Mouse (Mus musculus) left cerebral cortex, adult 9 months (tissue): ENCODE results near the gene Bach2.
A peak's percentile ranks its signal among the peaks of the same experiment; 100 is the strongest.

Experiments
- DNase-seq, 2 experiments: peaks; one replicate each; pipeline ENCODE4 v3.0.0; 2022; ENCODE audit warnings: low spot score in 2 of 2

Bach2 gene

GRCm38 (mm10) chr4:32562319-32563115 lies 323.9 kb downstream of the Bach2 start:
- DNase-seq, result no peak

- no peak for DNase-seq
These were observed 325.8 kb downstream of the Bach2 start for GRCm38 (mm10) chr4:32564416-32564815.

- no peak for DNase-seq
These were observed 326.3 kb downstream of the Bach2 start for GRCm38 (mm10) chr4:32564918-32565317.

GRCm38 (mm10) chr4:32569054-32569453 lies 330.4 kb downstream of the Bach2 start:
- no peak for DNase-seq

- DNase-seq, result peak in 1 of 2 experiments; percentile 57
These were observed 331.7 kb downstream of the Bach2 start for GRCm38 (mm10) chr4:32569995-32570938.

GRCm38 (mm10) chr4:32570939-32571317 lies 332.3 kb downstream of the Bach2 start:
- DNase-seq, result no peak

GRCm38 (mm10) chr4:32571441-32571840 lies 332.8 kb downstream of the Bach2 start:
- no peak for DNase-seq

- DNase-seq, result peak in 1 of 2 experiments; percentile 39
These were observed 333.5 kb downstream of the Bach2 start for GRCm38 (mm10) chr4:32572118-32572517.

- DNase-seq, result no peak
These were observed 335.0 kb downstream of the Bach2 start for GRCm38 (mm10) chr4:32573586-32573985.

GRCm38 (mm10) chr4:32574604-32575003 lies 336.0 kb downstream of the Bach2 start:
- no peak for DNase-seq

- no peak for DNase-seq
These were observed 336.6 kb downstream of the Bach2 start for GRCm38 (mm10) chr4:32575165-32575564.

GRCm38 (mm10) chr4:32579850-32580249 lies 341.2 kb downstream of the Bach2 start:
- DNase-seq, result no peak

- DNase-seq, result no peak
These were observed 345.6 kb downstream of the Bach2 start for GRCm38 (mm10) chr4:32584181-32584580.

GRCm38 (mm10) chr4:32586596-32586995 lies 348.0 kb downstream of the Bach2 start:
- no peak for DNase-seq

GRCm38 (mm10) chr4:32587543-32587942 lies 348.9 kb downstream of the Bach2 start:
- DNase-seq, result no peak

- DNase-seq, result no peak
These were observed 349.6 kb downstream of the Bach2 start for GRCm38 (mm10) chr4:32588237-32588636.

- no peak for DNase-seq
These were observed 362.5 kb downstream of the Bach2 start for GRCm38 (mm10) chr4:32601135-32601534.

GRCm38 (mm10) chr4:32602660-32603059 lies 364.1 kb downstream of the Bach2 start, which contains the start of gene Gja10:
TSS of gene Gja10 (minus strand) at chr4:32602760.
- no peak for DNase-seq

GRCm38 (mm10) chr4:32615034-32615881 lies 376.7 kb downstream of the Bach2 start, which contains the start of gene Casp8ap2:
TSS of gene Casp8ap2 (plus strand) at chr4:32615451.
- peak; percentile 99 to 100 for DNase-seq

GRCm38 (mm10) chr4:32621637-32622036 lies 383.0 kb downstream of the Bach2 start:
- no peak for DNase-seq
